Mouse (Mus musculus) liver (tissue): Measurements from ENCODE around the gene Cpox.

Experiments
- DNase-seq: peaks from one replicate; pipeline ENCODE4 v3.0.0-alpha.2; 2020; ENCODE audit warnings: mixed read lengths

Gene Cpox

GRCm38 (mm10) chr16:58669917-58670630, at the start of gene Cpox:
Gene Cpox (plus strand): TSS chr16:58670292.
- peak; percentile 97 for DNase-seq

DNA sequence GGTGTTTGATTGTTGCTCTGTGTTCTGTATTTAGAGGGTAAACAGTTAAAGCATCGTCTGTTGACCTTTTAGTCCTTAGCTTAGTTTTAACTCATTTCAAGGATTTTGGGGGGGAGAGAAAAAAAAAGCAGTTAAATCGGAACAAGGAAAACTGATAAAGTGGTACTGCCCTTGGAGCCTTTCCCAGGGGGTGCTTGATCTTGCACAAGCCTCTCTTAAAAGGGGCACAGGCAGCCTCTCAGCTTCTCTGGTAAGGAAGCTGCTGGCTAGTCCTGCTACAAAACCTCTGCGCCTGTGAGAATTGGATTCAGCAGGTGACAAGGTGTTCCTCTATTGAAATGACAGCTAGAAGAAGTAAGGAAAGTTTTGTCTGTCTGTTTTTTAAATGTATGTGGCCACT, 47.7 kb upstream of the Cpox start:
- no peak for DNase-seq

DNA sequence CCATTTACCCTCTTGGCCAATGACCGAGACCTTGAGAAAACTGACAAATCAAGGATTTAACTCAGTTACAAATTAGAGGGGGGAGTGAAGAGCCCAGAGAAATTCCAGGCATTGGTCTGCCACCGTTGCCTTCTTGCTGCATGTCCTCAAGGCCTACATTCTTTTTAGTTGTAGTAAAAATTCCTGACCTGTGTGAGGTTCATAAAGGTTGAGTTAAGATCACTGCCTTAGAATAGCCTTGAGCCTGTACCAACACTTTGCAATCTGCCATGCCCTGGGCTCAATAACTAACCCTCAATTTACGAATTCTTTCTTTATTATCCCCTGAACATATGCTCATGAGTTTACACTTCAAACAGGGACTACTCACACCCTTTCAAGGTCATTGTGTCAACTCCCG, 47.0 kb upstream of the Cpox start:
- no peak for DNase-seq

GRCm38 (mm10) chr16:58623944-58624343, 46.1 kb upstream of the Cpox start:
- no peak for DNase-seq

GRCm38 (mm10) chr16:58627597-58628335, 42.3 kb upstream of the Cpox start:
- DNase-seq: no peak

DNA sequence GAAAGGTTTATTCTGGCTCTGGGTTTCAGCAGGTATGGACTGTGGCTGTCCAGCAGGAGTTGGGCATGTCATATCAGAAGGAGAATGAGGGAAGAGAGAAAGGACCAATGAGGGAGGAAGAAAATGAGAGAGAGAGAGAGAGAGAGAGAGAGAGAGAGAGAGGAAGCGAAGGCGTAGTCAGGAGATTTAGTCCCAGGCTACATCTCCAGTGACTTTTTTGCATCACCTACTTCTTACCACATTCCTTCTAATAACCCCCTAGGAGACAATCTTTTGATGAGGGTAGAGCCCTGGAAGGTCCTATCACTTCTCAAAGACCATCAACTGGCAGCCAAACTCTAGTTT, 41.8 kb upstream of the Cpox start:
- DNase-seq: no peak

DNA sequence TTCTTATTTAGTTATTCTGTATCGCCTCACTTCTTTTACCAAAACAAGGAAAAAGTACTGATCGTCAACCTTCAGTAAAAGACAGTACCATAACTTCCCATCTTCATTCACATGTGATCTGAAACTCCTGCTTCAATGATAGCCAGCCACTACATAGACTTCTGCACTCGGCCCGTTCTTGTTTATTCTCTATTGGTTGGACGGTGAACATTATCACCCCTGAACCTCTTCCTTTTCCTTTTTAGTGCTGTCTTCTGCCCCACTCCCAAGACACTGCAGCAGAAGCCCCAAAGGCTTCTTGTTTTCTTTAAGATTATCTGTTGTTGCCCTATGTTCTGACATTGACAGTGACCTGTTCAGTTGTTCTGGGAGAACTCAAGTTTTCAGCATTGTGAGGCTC, 41.1 kb upstream of the Cpox start:
- no peak for DNase-seq

DNA sequence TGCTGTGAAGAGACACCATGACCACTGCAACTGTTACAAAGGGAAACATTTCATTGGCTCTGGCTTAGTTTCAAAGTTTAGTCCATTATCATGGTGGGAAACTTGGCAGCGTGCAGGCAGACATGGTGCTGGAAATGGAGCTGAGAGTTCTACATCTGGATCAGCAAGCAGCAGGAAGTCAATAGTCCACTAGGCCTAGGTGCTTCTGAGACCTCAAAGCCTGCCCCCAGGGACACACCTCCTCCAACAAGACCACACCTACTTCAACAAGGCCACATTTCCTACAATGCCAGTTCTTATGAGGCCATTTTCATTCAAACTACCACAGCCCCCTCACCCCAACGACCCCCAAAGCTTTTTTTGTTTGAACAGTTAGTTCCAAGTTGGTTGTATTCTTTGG, 40.4 kb upstream of the Cpox start:
- peak; percentile 57 for DNase-seq

DNA sequence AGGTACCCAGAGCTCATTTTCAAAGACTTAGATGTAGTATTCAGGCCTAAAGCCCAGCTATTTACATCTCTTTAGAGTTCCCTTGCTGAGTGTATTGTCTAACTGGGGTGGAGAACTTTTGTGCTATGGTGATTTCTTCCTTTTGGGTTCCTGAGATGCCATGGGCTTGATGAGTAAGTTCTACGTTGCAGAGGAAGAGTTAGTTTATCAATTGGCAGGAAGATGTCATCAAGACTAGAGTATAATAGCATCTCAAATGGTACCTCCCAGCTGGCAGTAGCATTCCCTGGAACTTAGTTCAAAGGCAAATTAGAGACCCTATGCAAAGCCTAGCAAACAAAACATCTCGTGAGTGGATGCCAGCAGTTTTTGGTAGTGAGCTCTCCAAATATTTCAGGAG, 34.2 kb upstream of the Cpox start:
- DNase-seq: no peak

DNA sequence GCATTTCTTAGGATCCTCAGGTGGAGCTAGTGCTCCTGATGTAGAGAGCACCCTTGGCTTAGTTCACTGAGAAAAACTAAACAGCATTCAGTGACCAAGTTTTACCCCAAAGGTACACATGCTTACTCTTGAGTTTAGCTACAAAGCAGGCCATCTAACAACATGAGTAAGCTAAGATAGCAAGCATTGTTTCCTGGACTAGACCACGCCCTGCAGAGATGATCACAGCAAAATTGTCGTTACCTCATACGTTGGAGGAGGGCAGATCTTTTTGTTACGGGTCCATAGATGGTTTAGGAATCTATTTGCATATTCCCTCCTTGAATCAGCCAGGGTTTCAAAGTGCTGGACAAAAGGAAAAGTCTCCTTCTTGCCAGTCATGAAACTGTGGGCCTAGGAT, 32.6 kb upstream of the Cpox start:
- peak; percentile 53 for DNase-seq

- no peak for DNase-seq
Measured at GRCm38 (mm10) chr16:58638016-58638415, 32.1 kb upstream of the Cpox start.

GRCm38 (mm10) chr16:58638689-58639175, 31.4 kb upstream of the Cpox start, which contains the start of gene E330017A01Rik:
Gene E330017A01Rik (minus strand): TSS chr16:58638739.
- DNase-seq: no peak

DNA sequence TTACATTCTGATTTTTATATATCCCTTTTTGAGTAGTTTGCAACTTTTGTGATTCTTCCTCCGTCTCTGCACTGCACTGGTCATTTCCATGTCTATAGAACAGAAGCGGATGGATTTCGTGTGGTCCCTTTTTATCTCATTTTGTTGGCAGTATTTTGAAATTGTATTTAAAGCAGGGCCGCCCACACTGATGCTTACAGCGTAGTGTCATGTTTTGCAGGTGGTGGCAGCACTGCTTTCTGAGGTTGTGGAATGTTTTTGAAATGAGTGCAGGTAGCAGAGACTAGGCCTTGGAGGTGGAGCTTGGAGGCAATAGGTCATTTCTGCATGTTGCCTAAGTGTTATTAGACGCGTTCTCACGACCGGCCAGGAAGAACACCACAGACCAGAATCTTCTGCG, 20.1 kb upstream of the Cpox start:
- DNase-seq: peak; percentile 0

GRCm38 (mm10) chr16:58655751-58656150, 14.3 kb upstream of the Cpox start:
- DNase-seq: no peak

GRCm38 (mm10) chr16:58656526-58656925, 13.6 kb upstream of the Cpox start:
- peak; percentile 4 for DNase-seq

DNA sequence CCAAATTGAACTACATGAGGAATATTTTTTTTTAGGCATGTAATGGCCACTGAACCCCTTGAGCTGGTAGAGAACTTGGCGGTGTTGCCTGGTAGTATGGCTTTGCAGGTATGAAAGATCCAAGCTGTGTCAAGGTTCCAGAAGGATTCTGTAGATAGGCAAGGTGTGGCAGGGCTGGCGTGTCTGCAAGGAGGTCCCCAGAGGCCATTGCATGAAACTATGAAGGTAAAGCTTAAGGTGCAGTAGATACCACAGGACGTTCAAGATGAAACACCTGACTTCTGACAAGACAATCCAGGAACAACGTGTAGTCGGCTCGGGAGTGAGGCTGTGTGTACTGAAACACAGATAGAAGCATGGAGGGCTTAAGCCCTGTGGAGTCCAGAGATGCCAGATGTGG, 11.4 kb upstream of the Cpox start:
- DNase-seq: peak; percentile 78

- peak; percentile 88 for DNase-seq
Measured at GRCm38 (mm10) chr16:58661826-58662225, 8.3 kb upstream of the Cpox start.

- peak; percentile 3 for DNase-seq
Measured at GRCm38 (mm10) chr16:58662287-58662791, 7.8 kb upstream of the Cpox start.

GRCm38 (mm10) chr16:58663021-58663420, 7.1 kb upstream of the Cpox start:
- peak; percentile 3 for DNase-seq

DNA sequence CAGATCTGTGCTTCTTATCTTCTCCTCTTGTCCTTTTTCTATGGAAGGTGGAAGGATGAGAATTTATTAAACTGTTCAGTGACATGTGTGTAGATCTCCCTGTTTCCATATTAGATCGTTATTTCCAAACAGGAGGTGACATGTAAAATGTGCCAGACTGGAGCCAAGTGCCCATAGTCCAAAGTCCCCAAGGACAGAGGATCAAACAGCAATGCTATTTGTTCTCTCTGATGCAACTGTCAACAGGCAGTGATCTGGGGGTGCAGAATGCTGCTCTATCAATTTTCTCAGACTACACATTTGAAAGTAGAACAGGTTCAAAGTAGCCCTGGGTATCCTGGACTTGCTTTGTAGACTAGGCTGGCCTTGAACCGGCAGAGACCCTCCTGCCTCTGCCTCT, 6.3 kb upstream of the Cpox start:
- peak; percentile 6 for DNase-seq

GRCm38 (mm10) chr16:58665137-58665536, 5.0 kb upstream of the Cpox start:
- DNase-seq: peak; percentile 0

DNA sequence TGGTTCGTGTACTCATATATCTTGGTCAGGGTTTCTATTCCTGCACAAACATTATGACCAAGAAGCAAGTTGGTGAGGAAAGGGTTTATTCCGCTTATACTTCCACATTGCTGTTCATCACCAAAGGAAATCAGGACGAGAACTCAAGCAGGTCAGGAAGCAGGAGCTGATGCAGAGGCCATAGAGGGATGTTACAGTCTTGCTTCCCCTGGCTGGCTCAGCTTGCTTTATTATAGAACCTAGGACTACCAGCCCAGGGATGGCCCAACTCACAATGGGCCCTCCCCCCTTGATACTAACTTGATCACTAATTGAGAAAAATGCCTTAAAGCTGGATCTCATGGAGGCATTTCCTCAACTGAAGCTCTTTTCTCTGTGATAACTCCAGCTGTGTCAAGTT, 3.4 kb upstream of the Cpox start:
- peak; percentile 2 for DNase-seq

- peak; percentile 8 for DNase-seq
Measured at GRCm38 (mm10) chr16:58668586-58668985, 1.5 kb upstream of the Cpox start.

DNA sequence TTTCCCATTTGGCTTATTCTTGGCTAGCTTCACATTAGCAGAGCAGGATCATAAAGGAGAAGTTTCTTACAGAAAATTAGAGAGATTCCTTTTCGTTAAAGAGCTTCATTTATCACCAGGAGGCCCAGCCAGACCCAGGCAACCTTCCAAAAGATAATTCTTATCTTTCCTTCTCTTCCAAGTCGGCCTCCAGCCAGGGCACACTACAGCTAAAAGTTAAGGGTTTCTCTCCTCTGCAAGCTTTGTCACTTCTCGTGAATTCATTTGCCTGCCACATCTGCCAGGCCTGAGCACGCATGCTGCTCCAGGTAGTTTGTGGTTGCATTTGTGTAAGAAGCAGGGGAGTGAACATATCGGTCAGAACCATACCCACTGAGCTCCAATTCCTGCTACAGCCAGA, 828 bp upstream of the Cpox start:
- DNase-seq: peak; percentile 86
